Mouse (Mus musculus) liver (tissue): ENCODE measurements around the gene Gpr137b.
"Not testable (repeated sequence)": the region's sequence is repeated elsewhere in the genome, so short reads cannot be mapped to it uniquely, and the experiment has no call there.

Experiments used
- DNase-seq: peaks from one replicate; pipeline ENCODE4 v3.0.0-alpha.2; 2020; ENCODE audit warnings: mixed read lengths

Gene Gpr137b

DNA sequence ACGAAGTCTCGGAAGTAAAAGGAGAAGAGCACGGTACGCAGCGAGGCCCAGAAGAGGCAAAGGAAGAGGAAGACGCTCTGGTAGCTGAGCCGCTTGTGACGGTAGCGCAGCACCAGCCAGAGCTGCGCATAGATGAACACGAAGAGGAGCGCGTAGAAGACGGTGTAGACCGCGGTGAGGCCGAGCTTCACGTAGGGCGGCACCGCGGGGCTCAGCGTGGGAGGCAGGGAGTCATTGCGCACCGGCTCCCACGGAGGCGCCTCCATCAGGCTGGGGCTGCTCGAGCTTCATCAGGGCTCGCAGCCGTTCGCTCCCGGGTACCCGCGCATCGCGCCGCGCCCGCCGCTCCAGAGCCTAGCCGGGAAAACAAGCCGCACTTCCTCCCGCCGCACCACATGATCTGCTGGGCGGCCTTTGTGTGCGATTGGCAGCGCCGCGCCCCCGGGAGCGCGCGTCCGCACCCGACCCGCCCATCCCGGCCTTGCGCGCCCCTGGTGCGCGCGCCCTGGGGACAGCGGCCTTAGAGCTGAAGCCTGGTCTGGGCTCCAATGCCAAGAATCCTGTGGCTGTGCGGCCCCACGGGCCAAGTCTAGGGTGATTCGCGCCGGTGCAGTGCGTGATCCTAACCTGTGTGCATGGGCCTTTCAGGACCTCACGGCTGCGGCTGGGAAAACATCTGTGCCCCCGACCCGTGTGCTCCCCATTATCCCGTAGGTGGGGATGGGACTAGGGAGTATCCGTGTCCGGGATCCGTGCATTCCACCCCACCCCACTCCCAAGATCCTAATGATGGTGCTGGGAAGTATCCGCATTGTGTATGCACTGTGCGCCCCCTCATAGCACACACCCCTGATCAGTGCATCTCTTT lies at the start of gene Gpr137b:
Gpr137b (minus strand) TSS at position 787 of the 868 bp plus-strand sequence.
- peak; percentile 18 for DNase-seq

DNA sequence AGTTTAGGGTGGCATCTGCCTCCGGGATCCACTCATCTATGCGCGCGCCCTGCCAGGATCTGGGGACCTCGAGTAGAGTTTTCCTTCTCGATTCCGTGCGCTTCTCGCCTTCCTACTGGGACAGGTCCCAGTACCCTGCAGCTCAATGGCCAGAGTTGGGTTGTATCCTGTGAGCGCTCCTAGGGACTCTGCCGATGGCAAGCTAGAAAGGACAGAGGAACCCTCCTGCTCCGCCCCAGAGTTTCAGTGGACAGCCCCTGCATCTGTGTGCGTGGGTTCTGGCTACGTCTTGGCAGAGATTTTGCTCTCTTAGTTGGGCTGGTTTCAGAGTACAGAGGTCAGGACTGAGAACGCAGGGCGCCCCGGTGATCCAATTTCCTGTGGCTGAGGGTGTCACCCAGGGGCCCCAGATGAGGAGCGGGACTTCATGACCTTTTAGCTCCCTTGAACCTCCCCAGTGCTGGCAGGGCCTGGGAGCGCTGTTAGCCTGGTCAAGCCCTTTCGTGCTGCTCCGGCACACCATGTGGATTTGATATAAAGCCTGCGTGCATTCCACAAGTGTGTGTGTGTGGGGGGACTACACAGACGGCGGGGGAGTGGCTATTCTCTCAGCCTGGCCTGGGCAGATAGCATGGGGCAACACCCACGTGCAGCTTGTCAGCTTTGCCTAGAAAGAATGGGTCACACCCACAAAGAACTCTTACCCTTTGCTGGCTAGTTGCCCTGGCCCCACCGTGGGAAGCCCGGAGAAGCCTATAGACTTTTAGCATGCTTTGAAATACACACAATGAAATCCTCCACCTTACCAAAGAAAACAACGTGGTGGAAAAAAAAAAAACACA lies 44.5 kb upstream of the Gpr137b start:
- DNase-seq: peak; percentile 32

DNA sequence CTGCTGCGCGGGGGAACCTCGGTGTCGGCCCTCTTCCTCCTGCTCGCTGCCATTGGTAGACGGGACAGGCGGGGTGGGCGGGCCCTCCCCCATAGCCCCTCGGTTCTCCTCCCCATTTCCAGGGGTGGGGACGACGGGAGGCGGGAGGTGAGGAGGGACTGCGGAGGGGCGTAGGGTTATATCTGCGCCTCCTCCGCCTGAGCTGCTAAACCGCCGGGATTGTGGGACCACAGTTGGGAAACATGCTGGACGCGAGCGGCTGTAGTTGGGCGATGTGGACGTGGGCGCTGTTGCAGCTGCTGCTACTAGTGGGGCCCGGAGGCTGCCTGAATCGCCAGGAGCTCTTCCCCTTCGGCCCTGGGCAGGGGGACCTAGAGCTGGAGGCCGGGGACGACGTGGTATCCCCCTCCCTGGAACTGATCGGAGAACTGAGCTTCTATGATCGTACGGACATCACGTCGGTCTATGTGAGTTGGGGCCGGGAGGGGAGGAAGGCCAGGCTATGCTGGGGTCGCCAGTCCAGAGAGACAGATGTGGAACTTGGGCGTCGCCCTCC lies 43.7 kb upstream of the Gpr137b start, which contains the start of gene Nid1:
Nid1 (plus strand) TSS at position 92 of the 556 bp plus-strand sequence.
- DNase-seq: peak; percentile 12

GRCm38 (mm10) chr13:13436161-13436560 lies 42.3 kb upstream of the Gpr137b start:
- not testable (repeated sequence) for DNase-seq

DNA sequence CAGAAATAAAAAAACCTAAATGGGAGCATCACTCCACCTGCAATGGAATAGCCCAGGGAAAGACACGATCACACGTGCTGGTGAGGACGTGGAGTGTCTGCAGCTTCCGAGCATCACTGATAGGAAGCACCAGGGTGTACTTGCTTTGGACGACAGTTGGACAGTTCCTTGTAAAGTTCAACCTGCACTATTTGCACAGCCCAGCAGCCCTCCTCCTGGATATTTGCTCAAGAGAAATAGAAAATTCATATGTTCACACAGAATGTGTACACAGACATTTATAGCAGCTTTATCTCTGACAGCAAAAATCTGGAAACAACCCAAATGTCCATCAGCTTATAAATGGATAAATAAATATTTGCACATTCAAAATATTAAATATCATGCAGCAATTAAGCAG lies 29.5 kb upstream of the Gpr137b start:
- not testable (repeated sequence) for DNase-seq

DNA sequence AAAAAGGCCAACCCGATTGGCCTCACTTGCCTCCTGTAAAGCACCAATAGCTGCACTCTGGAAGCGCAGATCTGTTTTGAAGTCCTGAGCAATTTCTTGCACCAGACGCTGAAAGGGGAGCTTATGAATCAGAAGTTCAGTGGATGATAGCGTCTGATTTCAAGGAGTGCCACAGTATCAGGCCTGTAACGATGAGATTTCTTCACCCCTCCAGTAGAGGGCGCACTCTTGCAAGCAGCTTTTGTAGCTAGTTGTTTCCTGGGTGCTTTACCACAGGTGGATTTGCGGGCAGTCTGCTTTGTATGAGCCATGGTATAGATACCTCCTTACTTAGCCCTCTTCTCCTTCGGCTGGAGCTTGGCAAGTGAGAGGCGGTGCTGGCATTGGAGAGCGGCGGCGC lies 25.0 kb upstream of the Gpr137b start:
- not testable (repeated sequence) for DNase-seq

GRCm38 (mm10) chr13:13416007-13416337 lies 22.2 kb upstream of the Gpr137b start:
- not testable (repeated sequence) for DNase-seq

DNA sequence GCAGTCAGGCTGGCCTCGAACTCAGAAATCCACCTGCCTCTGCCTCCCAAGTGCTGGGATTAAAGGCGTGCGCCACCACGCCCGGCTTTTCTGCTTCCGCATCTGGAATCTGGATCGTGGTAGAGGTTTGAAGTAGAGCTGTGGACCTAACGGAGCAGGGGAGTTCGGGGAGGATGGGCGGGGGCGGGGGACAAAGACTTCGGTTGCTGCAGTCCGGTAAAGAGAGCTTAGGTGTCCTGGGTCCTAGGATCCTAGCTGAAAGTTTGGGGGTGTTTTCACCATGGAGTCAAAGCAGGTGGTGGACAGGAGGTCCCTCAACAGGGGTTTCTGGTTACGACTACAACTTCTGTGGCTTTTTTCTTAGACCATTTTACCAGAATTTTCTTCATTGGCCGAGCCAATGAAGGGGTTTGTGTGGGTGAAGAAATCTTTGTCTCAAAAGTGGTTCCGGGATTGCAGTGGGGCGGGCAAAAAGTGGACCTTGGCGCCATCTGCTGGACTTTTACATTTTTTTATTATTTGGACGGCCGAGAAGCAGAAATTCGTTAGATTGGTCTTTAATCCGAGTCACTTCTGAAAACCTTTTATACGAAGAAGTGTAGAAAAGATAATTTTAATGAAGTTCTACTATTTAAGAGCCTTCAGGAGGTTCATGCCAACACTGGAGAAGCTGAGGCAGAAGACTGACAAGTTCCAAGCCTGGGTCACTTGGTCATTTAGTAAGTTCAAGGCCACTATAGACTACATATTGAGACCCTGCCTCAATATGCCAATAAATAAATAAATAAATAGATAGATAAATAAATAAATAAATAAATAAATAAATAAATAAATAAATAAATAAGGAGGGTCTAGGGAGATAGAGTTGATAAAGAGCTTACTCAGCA lies 21.5 kb upstream of the Gpr137b start:
- peak; percentile 8 for DNase-seq

DNA sequence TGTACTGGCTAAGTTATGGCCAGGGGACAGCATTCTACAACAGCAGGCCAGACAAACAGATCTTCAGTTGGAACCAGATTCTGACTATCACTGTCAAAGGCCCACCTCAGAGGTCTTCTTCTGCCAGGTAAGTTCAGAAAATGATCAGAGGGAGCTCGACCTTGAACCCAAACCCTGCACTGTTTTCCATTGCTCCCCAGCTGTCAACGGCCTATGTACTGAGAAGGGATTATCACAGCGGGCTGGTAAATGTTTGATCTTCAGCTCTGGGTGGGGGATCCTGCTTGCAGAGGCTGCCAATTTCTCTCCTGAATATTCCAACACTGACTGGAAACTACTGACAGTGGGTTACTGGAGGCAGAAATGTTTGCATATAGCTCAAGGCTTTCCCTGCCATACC lies 20.4 kb upstream of the Gpr137b start:
- DNase-seq: peak; percentile 12

DNA sequence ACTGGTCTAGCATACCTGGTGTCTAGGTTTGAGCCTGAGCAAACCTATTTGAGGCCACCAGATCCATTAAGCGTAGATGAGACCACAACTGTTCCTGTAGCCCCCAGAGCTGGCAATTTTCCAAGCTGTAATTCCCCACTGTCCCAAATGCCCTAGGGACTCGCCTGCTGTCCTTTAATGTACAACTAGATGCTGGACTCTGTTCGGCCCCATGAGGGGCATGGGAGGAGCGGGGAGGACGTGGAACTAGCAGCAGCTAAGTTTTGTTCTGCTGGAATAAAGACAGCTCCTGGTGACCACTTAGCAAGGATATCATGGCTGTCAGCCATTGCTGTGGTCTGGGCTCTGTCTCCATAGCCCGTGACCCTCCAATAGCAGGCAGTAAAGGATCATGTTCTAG lies 11.7 kb upstream of the Gpr137b start:
- not testable (repeated sequence) for DNase-seq

DNA sequence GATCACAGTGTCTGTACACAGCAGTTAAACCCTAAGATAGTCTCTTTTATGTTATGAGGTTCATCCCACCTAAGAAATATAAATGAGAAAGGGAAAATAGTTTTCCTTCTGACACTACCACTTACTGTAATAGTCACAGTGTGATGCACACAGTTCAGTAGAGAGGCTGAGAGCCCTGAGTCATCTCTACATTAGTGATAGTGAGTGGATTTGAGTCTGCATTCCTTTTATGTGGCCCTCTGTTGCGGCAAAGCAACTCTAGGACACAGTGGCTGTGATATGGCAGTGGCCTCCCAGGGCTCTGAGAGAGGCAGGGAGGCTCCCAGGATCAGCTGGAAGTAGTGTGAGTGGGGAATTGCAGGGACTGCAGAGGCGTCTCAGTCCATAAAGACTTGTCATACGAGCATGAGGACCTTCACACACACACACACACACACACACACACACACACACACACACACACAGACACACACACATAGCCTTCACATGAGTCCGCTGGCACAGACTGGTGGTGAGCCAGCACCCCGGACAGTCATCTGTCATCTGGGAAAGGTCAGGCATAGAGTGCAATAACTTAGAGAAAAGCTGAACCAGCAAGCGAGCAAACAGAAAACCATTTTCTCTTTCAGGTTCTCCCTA lies 10.8 kb upstream of the Gpr137b start:
- not testable (repeated sequence) for DNase-seq

GRCm38 (mm10) chr13:13403839-13404238 lies 10.0 kb upstream of the Gpr137b start:
- not testable (repeated sequence) for DNase-seq

- not testable (repeated sequence) for DNase-seq
These were observed 9.6 kb upstream of the Gpr137b start for GRCm38 (mm10) chr13:13403366-13403765.

GRCm38 (mm10) chr13:13402818-13403217 lies 9.0 kb upstream of the Gpr137b start:
- not testable (repeated sequence) for DNase-seq

DNA sequence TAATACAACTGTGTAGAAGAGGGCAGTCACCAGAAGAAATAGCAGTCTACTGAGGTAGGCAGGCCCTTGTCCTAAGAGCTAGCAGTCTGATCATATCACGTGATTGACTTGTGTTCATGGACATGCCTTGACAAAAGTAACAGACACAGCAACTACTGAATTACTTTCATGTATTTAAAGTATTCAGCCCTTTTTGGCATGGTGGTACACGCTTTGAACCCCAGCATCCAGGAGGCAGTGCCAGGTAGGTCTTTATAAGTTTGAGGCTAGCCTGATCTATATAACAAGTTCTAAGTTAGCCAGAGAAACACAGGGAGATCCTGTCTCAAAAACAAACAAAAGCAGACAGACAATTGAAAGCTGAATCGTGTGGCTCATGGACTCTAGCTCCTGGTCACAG lies 7.0 kb upstream of the Gpr137b start:
- DNase-seq: not testable (repeated sequence)

DNA sequence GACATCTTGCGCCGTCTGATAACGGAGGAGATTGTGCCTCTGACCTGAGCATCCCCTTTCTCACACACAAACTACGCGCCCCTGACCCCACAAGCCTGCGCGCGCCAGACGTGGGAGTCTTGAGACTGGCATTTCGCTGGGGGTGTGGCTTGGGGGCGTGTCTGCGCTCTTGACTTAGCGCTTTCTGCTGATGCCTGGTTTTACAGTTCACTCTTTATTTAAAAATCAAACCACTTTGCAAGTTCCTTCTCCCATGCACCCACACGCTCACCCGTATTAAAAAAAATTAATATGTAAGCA lies 232 bp upstream of the Gpr137b start:
- DNase-seq: peak; percentile 39

DNA sequence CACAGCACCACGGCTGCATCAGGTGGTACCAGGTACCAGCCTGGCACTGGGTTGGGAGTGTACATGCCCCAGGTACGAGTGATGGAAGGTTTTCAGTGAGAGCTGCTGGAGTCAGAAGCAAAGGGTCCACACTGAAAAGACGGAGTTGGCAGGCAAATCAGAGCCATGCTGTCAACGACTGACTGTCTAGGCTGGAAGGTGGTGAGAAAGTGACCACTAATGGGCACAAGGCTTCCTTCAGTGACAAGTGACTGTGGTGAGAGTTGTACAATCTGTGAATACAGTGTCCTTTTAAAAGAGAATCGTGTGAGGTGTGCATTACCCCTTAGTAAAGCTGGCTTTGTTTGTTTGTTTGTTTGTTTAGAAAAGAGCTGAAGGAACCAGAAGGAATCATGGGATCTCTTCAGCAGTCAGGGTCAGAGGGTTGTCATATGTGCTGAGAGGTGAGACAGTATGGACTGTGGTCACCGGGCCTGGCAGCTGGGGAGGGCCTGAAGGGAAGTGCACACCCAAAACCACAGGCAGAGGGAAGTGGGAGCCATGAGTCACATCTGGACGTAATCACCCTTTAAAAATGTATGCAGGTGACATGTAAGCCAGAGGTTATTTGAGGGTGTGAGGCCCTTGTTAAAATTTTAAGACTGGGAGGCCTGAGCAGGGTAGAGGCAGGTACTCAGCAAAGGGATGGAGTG lies 15.5 kb downstream of the Gpr137b start:
- DNase-seq: not testable (repeated sequence)

DNA sequence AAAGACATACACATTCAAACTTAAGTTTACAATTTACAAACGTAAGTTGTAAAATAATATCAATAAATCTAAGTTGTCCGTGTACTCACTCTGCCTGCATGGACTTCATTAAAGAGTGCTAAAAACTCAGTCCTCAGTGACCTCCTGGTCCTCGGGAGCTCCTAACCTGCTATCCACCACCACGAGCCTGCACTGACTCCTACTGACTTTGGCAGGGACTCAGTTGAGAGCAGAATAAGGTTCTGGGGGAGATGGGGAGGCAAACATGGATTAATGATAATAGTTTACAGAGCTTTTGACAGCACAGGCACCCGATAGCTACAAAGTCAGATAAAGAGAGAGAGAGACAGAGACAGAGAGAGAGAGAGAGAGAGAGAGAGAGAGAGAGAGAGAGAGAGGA lies 16.6 kb downstream of the Gpr137b start:
- no peak for DNase-seq

DNA sequence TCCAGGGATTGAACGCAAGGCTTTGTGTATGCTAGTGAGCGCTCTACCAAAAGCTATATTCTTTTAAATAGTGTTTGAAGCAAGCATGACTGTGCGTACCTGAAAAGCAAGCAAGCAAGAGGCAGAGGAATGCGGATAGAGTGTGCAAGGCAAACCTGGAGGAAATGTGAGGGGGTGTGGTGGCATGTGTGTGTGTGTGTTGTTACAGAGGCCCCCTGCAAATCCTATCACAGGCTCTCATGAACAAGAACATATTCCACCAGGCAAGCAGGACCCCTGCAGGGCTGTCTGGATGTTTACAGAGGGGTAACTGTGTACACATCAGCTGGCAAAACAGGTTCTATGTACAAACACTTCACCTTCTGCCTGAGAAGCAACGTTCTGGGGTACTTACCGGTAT lies 19.8 kb downstream of the Gpr137b start:
- not testable (repeated sequence) for DNase-seq

DNA sequence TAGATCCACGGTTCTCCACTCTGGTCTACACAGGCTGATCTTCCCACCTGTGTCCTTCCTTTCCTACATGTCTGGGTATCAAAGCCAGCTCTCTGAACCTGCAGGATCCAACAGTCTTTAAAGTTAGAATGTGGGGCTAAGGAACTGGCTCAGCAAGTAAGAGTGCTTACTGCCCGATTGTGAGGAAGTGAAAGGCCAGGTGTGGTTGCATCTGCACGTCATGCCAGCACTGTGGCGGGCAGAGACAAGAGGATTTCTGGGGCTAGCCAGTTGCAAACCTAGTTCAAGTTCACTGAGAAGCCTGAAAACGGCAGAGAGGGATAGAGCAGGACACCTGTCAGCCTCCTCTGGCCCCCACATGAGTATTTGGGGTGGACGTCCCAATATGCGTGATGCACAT lies 22.4 kb downstream of the Gpr137b start:
- DNase-seq: not testable (repeated sequence)

GRCm38 (mm10) chr13:13366371-13366770 lies 27.4 kb downstream of the Gpr137b start:
- DNase-seq: not testable (repeated sequence)
